Mouse (Mus musculus) heart, embryonic 13.5 days (tissue): Measurements from ENCODE around the gene Itpk1. TPM values are rescaled to one million over a fixed set of nuclear protein-coding genes. Genes with fewer than 3 reads are reported as not detected.
A peak's percentile ranks its signal among the peaks of the same experiment; 100 is the strongest.

Source experiments
- ATAC-seq: fragments of 200-750 bp; cut with Nextera tagmentation; 2 replicates; pipeline ENCODE4 v1.8.0; 2017; ENCODE audit warnings: moderate TSS enrichment; ENCODE audit not compliant: insufficient number of reproducible peaks, low FRiP score, low TSS enrichment; ENCODE audit errors: extremely low read depth
- H3K27ac ChIP-seq: fragments of 300-500 bp; sonication (generic); replicated peaks from 2 replicates; pipeline ENCODE4 v1.5.1; 2015; ENCODE audit warnings: moderate library complexity, mild to moderate bottlenecking, inconsistent platforms
- H3K27me3 ChIP-seq: fragments of 300-500 bp; sonication (generic); replicated peaks from 2 replicates; pipeline ENCODE4 v1.6.1; 2015; ENCODE audit warnings: mild to moderate bottlenecking, inconsistent platforms
- H3K36me3 ChIP-seq: fragments of 300-500 bp; sonication (generic); 2 replicates; pipeline ENCODE4 v1.6.1; 2015; ENCODE audit warnings: mild to moderate bottlenecking, inconsistent platforms
- H3K4me1 ChIP-seq: fragments of 300-500 bp; sonication (generic); 2 replicates; pipeline ENCODE4 v1.6.1; 2015; ENCODE audit warnings: inconsistent platforms
- H3K4me2 ChIP-seq: fragments of 300-500 bp; sonication (generic); 2 replicates; pipeline ENCODE4 v1.6.1; 2015; ENCODE audit warnings: inconsistent platforms, mild to moderate bottlenecking, moderate library complexity
- H3K4me3 ChIP-seq: fragments of 300-500 bp; sonication (generic); 2 replicates; pipeline ENCODE4 v1.5.1; 2015; ENCODE audit warnings: moderate library complexity, mild to moderate bottlenecking, inconsistent platforms
- H3K9ac ChIP-seq: fragments of 300-500 bp; sonication (generic); 2 replicates; pipeline ENCODE4 v1.6.1; 2015; ENCODE audit warnings: inconsistent platforms, mild to moderate bottlenecking, moderate library complexity
- H3K9me3 ChIP-seq: fragments of 300-500 bp; sonication (generic); 2 replicates; pipeline ENCODE4 v1.6.1; 2016; ENCODE audit warnings: inconsistent platforms
- WGBS: fragments of 180-500 bp; shearing (Covaris S2); methylation state at CpG from one replicate; pipeline ENCODE4 v1.1.7; 2015; ENCODE audit warnings: mixed read lengths; 5-methylcytosine and 5-hydroxymethylcytosine counted together
- polyA plus RNA-seq: library from polyadenylated mRNA; unstranded; fragments of >200 nt; fragmentation: Nextera tagmentation; extraction: Ambion mirVana; gene quantifications from 2 replicates; pipeline ENCODE4 v1.2.1, GENCODE M21; 2015

Gene Itpk1
- polyA plus RNA-seq, 1 experiment from 2014 or later: 4.3 TPM

DNA sequence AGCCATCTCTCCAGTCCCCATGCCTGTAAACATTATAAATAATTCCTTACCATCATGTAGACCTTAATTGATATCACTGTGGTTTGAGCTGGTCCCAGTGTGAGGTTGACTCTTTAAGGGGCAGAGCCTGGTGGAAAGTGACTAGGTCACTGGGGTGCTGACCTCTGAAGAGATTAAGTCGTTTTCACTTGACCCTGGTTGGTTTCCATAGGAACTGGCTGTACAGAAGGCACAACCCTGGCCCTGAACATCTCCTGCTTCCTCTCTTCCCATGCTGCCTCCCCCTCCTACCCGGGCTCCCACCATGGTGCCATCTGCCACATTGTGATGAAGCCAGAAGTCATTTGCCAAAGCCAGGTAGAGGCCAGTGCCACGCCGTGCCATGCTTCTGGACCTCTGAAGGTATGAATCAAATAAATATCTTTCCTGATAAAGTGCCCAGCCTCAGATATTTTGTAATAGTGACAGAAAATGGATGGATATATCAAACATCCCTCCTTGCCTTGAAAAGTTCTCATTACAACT, 6.2 kb upstream of the Itpk1 start:
- 60% methylated on average over 4 of the region's 4 CpGs for WGBS
- Histone ChIP-seq H3K36me3 (no peaks in the 10 kb centered on the region), H3K4me2 (no peak overlapping the region), H3K4me1 (peaks cover 15% of the 10 kb centered on the region), H3K9ac (no peak overlapping the region), H3K27ac (no peak overlapping the region), H3K9me3 (no peaks in the 10 kb centered on the region), H3K27me3 (peaks cover 18% of the 10 kb centered on the region; the same call in 1 of the 2 replicates), H3K4me3 (no peak overlapping the region)
- no peak for ATAC-seq

- WGBS: 85% methylated on average over 5 of the region's 5 CpGs
- Histone ChIP-seq H3K27ac (no peak overlapping the region), H3K9ac (no peak overlapping the region), H3K4me3 (no peak overlapping the region), H3K36me3 (no peaks in the 10 kb centered on the region), H3K4me1 (peaks cover 22% of the 10 kb centered on the region), H3K4me2 (no peak overlapping the region), H3K27me3 (peaks cover 18% of the 10 kb centered on the region; the same call in 1 of the 2 replicates), H3K9me3 (no peaks in the 10 kb centered on the region)
- ATAC-seq: no peak
Measured at GRCm38 (mm10) chr12:102709896-102710295, 5.2 kb upstream of the Itpk1 start.

DNA sequence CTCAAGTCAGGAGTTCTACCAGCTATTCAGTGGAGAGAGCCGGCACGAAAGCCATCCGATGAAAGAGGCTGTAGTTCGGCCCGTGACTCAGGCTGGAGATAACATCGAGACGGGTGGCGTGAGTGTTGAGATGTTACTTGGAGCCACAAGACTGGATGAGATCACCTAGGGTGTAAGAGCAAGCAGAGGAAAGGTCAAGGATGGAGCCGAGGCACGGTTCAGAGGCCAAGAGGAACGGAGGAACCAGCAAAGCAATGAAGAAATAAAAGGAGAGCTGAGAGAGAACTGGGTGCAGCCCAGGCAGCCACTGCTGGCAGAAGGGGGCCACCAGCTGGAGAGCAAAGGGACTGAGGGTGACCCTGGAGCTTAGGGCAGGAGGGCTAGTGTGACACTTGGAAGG, 3.5 kb upstream of the Itpk1 start:
- Histone ChIP-seq H3K36me3 (no peaks in the 10 kb centered on the region), H3K9ac (peak overlapping the region; percentile 70), H3K27me3 (peaks cover 22% of the 10 kb centered on the region; the same call in 1 of the 2 replicates), H3K4me2 (peak overlapping the region; percentile 64), H3K4me1 (peaks cover 29% of the 10 kb centered on the region), H3K27ac (no peak overlapping the region; the same call in 1 of the 2 replicates), H3K9me3 (no peaks in the 10 kb centered on the region), H3K4me3 (peak overlapping the region; percentile 36)
- 25% methylated on average over 11 of the region's 11 CpGs for WGBS
- no peak for ATAC-seq

- Histone ChIP-seq H3K4me2 (no peak overlapping the region), H3K27me3 (peaks cover 23% of the 10 kb centered on the region; the same call in 1 of the 2 replicates), H3K9me3 (no peaks in the 10 kb centered on the region), H3K36me3 (no peaks in the 10 kb centered on the region), H3K27ac (no peak overlapping the region), H3K4me3 (no peak overlapping the region), H3K4me1 (peaks cover 40% of the 10 kb centered on the region), H3K9ac (no peak overlapping the region)
- no peak for ATAC-seq
- WGBS: 87% methylated on average over 10 of the region's 10 CpGs
Measured at GRCm38 (mm10) chr12:102706833-102707463, 2.2 kb upstream of the Itpk1 start.

GRCm38 (mm10) chr12:102705906-102706640, 1.3 kb upstream of the Itpk1 start:
- Histone ChIP-seq H3K36me3 (no peaks in the 10 kb centered on the region), H3K4me1 (peaks cover 40% of the 10 kb centered on the region), H3K27ac (peak overlapping the region; percentile 75; the same call in 1 of the 2 replicates), H3K27me3 (peaks cover 23% of the 10 kb centered on the region; the same call in 1 of the 2 replicates), H3K4me3 (peak overlapping the region; percentile 87), H3K4me2 (peak overlapping the region; percentile 96), H3K9me3 (no peaks in the 10 kb centered on the region), H3K9ac (peak overlapping the region; percentile 92; the same call in 1 of the 2 replicates)
- 65% methylated on average over 6 of the region's 6 CpGs for WGBS
- ATAC-seq: no peak

GRCm38 (mm10) chr12:102705216-102705871, 614 bp upstream of the Itpk1 start:
- WGBS: 3% methylated on average over 45 of the region's 45 CpGs
- no peaks in the 10 kb centered on the region for H3K36me3 ChIP-seq
- peaks cover 23% of the 10 kb centered on the region; the same call in 1 of the 2 replicates for H3K27me3 ChIP-seq
- H3K4me1 ChIP-seq: peaks cover 40% of the 10 kb centered on the region
- peak overlapping the region; percentile 92 for H3K9ac ChIP-seq
- peak; percentile 81 for ATAC-seq
- no peaks in the 10 kb centered on the region for H3K9me3 ChIP-seq
- peak overlapping the region; percentile 75 for H3K27ac ChIP-seq
- H3K4me2 ChIP-seq: peak overlapping the region; percentile 96
- peak overlapping the region; percentile 87 for H3K4me3 ChIP-seq

DNA sequence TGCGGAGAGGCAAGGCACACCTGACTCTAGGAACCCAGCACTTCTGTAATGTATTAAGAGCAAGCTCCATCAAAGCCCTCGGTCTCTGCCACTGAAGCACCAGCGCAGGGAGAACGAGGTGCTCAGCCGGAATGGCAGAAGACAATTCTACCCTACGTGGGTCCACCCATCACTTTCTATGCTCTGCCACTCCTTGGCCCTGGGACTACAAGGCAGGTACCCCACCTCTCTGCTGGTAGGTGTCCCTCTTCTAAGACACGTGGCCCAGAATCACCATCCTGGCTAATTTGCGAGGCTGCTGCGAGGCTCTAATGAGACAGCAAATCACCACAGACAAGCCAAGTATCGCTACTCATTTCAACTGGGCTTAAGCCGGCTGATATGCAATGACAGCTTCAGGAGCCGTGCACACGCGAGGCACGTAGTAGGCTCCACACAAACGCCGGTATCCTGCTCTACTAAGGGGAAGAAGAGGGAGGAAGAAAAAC, 765 bp downstream of the Itpk1 start:
- Histone ChIP-seq H3K4me1 (peaks cover 47% of the 10 kb centered on the region), H3K9ac (peak overlapping the region; percentile 92), H3K27ac (no peak overlapping the region), H3K27me3 (peaks cover 23% of the 10 kb centered on the region; the same call in 1 of the 2 replicates), H3K4me2 (peak overlapping the region; percentile 96), H3K36me3 (no peaks in the 10 kb centered on the region), H3K4me3 (peak overlapping the region; percentile 87), H3K9me3 (no peaks in the 10 kb centered on the region)
- no peak for ATAC-seq
- WGBS: 11% methylated on average over 17 of the region's 17 CpGs

DNA sequence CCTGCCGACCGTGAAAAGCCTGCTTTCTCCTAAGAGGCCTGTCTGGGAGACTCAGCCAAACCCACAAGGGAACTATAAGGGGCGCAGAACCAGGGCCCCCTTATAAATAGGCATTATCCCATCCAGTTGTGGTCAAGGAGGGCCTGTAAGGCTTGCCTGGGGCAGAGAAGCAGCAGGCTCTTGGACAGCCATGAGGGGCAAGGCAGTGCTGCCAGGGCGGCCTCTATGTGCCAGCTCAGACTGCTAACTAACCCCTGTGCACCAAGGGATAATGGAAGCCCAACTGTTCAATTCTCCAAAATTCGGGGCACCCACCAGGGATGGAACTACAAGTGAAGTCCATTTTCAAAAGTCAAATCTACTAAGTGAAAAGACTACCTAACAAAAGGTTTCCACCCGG, 1.3 kb downstream of the Itpk1 start:
- no peak for ATAC-seq
- peak overlapping the region; percentile 96 for H3K4me2 ChIP-seq
- 58% methylated on average over 6 of the region's 6 CpGs for whole genome bisulfite sequencing
- no peaks in the 10 kb centered on the region for H3K36me3 ChIP-seq
- H3K9ac ChIP-seq: peak overlapping the region; percentile 92; the same call in 1 of the 2 replicates
- peaks cover 52% of the 10 kb centered on the region for H3K4me1 ChIP-seq
- H3K27ac ChIP-seq: no peak overlapping the region
- H3K27me3 ChIP-seq: peaks cover 23% of the 10 kb centered on the region; the same call in 1 of the 2 replicates
- H3K9me3 ChIP-seq: no peaks in the 10 kb centered on the region
- peak overlapping the region; percentile 87 for H3K4me3 ChIP-seq

DNA sequence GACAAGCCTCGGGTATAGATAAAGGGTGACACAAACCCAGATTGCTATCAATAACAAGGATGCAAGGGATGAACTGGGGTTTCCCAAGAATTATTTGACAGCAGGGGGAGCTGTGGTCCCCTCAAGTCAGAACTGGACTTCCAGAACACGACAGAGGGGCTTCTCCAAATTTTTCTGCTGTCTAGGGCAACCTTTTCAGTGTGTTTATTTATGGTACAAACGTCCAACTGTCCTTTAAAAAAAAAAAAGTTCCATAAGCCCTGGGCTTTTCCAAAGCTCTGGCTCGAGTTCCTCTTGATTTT, 1.7 kb downstream of the Itpk1 start:
- ATAC-seq: no peak
- Histone ChIP-seq H3K27ac (no peak overlapping the region), H3K27me3 (peaks cover 22% of the 10 kb centered on the region; the same call in 1 of the 2 replicates), H3K4me3 (peak overlapping the region; percentile 87), H3K4me2 (peak overlapping the region; percentile 96), H3K9me3 (no peaks in the 10 kb centered on the region), H3K9ac (peak overlapping the region; percentile 92), H3K4me1 (peaks cover 53% of the 10 kb centered on the region), H3K36me3 (no peaks in the 10 kb centered on the region)
- WGBS: 11% methylated on average over 4 of the region's 4 CpGs

GRCm38 (mm10) chr12:102702356-102703110, 2.2 kb downstream of the Itpk1 start:
- WGBS: 7% methylated on average over 15 of the region's 15 CpGs
- peak overlapping the region; percentile 92 for H3K9ac ChIP-seq
- H3K9me3 ChIP-seq: no peaks in the 10 kb centered on the region
- H3K27ac ChIP-seq: no peak overlapping the region; the same call in 1 of the 2 replicates
- H3K36me3 ChIP-seq: no peaks in the 10 kb centered on the region
- peak overlapping the region; percentile 87 for H3K4me3 ChIP-seq
- no peak for ATAC-seq
- H3K4me1 ChIP-seq: peaks cover 51% of the 10 kb centered on the region
- H3K4me2 ChIP-seq: peak overlapping the region; percentile 96
- peaks cover 17% of the 10 kb centered on the region; the same call in 1 of the 2 replicates for H3K27me3 ChIP-seq
